Mouse (Mus musculus) heart, postnatal 0 days (tissue): ENCODE data around the gene Tcte1. TPM values are rescaled to one million over a fixed set of nuclear protein-coding genes. Genes with fewer than 3 reads are reported as not detected.

Experiments used
- ATAC-seq: fragments of 200-750 bp; cut with Nextera tagmentation; 2 replicates; pipeline ENCODE4 v1.8.0; 2017; ENCODE audit warnings: low read depth, moderate number of reproducible peaks, moderate library complexity; ENCODE audit not compliant: insufficient read depth
- DNase-seq: peaks from one replicate; pipeline ENCODE4 v3.0.0-alpha.2; 2016; ENCODE audit warnings: low spot score
- H3K27ac ChIP-seq: fragments of 300-500 bp; sonication (generic); 2 replicates; pipeline ENCODE4 v1.5.1; 2014; ENCODE audit warnings: low read depth, mild to moderate bottlenecking
- H3K27me3 ChIP-seq: fragments of 300-500 bp; sonication (generic); 2 replicates; pipeline ENCODE4 v1.6.1; 2014; ENCODE audit warnings: low read length, mixed read lengths; ENCODE audit not compliant: control insufficient read depth, insufficient read depth
- H3K36me3 ChIP-seq: fragments of 300-500 bp; sonication (generic); replicated peaks from 2 replicates; pipeline ENCODE4 v1.6.1; 2014; ENCODE audit warnings: low read length, mixed read lengths; ENCODE audit not compliant: control insufficient read depth, insufficient read depth
- H3K4me1 ChIP-seq: fragments of 300-500 bp; sonication (generic); 2 replicates; pipeline ENCODE4 v1.6.1; 2014; ENCODE audit warnings: antibody characterized with exemption; ENCODE audit not compliant: control insufficient read depth, insufficient read depth
- H3K4me2 ChIP-seq: fragments of 300-500 bp; sonication (generic); 2 replicates; pipeline ENCODE4 v1.6.1; 2014; ENCODE audit warnings: low read depth, mild to moderate bottlenecking, low read length, moderate library complexity
- H3K4me3 ChIP-seq: fragments of 300-500 bp; sonication (generic); 2 replicates; pipeline ENCODE4 v1.5.1; 2014; ENCODE audit warnings: low read depth, low read length
- H3K9ac ChIP-seq: fragments of 300-500 bp; sonication (generic); replicated peaks from 2 replicates; pipeline ENCODE4 v1.6.1; 2014; ENCODE audit warnings: low read depth, low read length, mixed read lengths
- H3K9me3 ChIP-seq: fragments of 300-500 bp; sonication (generic); replicated peaks from 2 replicates; pipeline ENCODE4 v1.6.1; 2016; ENCODE audit warnings: low read length; ENCODE audit not compliant: control insufficient read depth
- CTCF ChIP-seq: IDR thresholded peaks from 2 replicates; pipeline ENCODE4 v1.5.1; 2016; ENCODE audit warnings: antibody characterized with exemption, control low read depth, low read depth
- EP300 ChIP-seq: IDR thresholded peaks from 2 replicates; pipeline ENCODE4 v1.6.1; 2016; ENCODE audit warnings: antibody characterized with exemption, low read depth
- WGBS: fragments of 180-500 bp; shearing (Covaris S2); extraction: QIAGEN DNeasy Blood & Tissue Kit; methylation state at CpG from one replicate; pipeline ENCODE4 v1.1.7; 2014; 5-methylcytosine and 5-hydroxymethylcytosine counted together
- polyA plus RNA-seq: library from polyadenylated mRNA; unstranded; fragments of >200 nt; fragmentation: Nextera tagmentation; extraction: Ambion mirVana; gene quantifications from 2 replicates; pipeline ENCODE4 v1.2.1, GENCODE M21; 2015
- total RNA-seq: library from RNA; depleted of rRNA; stranded (reverse); fragments of >200 nt; gene quantifications from 2 replicates; pipeline ENCODE4 v1.2.3, GENCODE M21; 2014; ENCODE audit warnings: low replicate concordance

Gene Tcte1
- total and polyA plus RNA-seq, 2 experiments from 2014 or later, result not detected

GRCm38 (mm10) chr17:45490532-45491154, 32.6 kb upstream of the Tcte1 start:
- DNase-seq, result no peak
- Histone ChIP-seq H3K4me3 (no peak overlapping the region), H3K27ac (no peak overlapping the region), H3K9ac (no peak overlapping the region), H3K27me3 (no peaks in the 10 kb centered on the region), H3K36me3 (no peaks in the 10 kb centered on the region), H3K4me1 (no peaks in the 10 kb centered on the region), H3K4me2 (no peak overlapping the region), H3K9me3 (no peaks in the 10 kb centered on the region)
- TF ChIP-seq CTCF (no peak), EP300 (no peak)
- ATAC-seq, result no peak
- 58% methylated on average over 13 of the region's 13 CpGs for WGBS

GRCm38 (mm10) chr17:45495398-45495797, 27.8 kb upstream of the Tcte1 start:
- Histone ChIP-seq H3K4me3 (no peak overlapping the region), H3K4me1 (0 out of 2 replicates have a peak, but pooled peaks cover 7% of the 10 kb centered on the region), H3K27ac (no peak overlapping the region), H3K36me3 (no peaks in the 10 kb centered on the region), H3K9ac (no peak overlapping the region), H3K9me3 (no peaks in the 10 kb centered on the region), H3K27me3 (no peaks in the 10 kb centered on the region), H3K4me2 (no peak overlapping the region)
- no peak for TF ChIP-seq CTCF
- TF ChIP-seq EP300, result no peak
- no peak for DNase-seq
- 76% methylated on average over 11 of the region's 11 CpGs for WGBS
- ATAC-seq, result no peak

- Histone ChIP-seq H3K27ac (no peak overlapping the region), H3K9ac (no peak overlapping the region), H3K9me3 (no peaks in the 10 kb centered on the region), H3K27me3 (no peaks in the 10 kb centered on the region), H3K4me1 (peaks cover 18% of the 10 kb centered on the region; the same call in 1 of the 2 replicates), H3K36me3 (no peaks in the 10 kb centered on the region), H3K4me2 (no peak overlapping the region), H3K4me3 (no peak overlapping the region)
- TF ChIP-seq EP300 (no peak), CTCF (no peak)
- WGBS, result 47% methylated on average over 13 of the region's 13 CpGs
- DNase-seq (peak; percentile 35), ATAC-seq (peak; percentile 82)
Observed at GRCm38 (mm10) chr17:45498397-45498796, 24.8 kb upstream of the Tcte1 start.

GRCm38 (mm10) chr17:45499516-45499915, 23.7 kb upstream of the Tcte1 start:
- 57% methylated on average over 2 of the region's 2 CpGs for WGBS
- H3K36me3 ChIP-seq, result no peaks in the 10 kb centered on the region
- H3K4me1 ChIP-seq, result peaks cover 18% of the 10 kb centered on the region; the same call in 1 of the 2 replicates
- TF ChIP-seq CTCF, result no peak
- no peak for TF ChIP-seq EP300
- no peak overlapping the region for H3K27ac ChIP-seq
- no peak for DNase-seq
- no peak overlapping the region for H3K4me3 ChIP-seq
- H3K4me2 ChIP-seq, result no peak overlapping the region
- ATAC-seq, result no peak
- H3K27me3 ChIP-seq, result no peaks in the 10 kb centered on the region
- H3K9ac ChIP-seq, result no peak overlapping the region
- no peaks in the 10 kb centered on the region for H3K9me3 ChIP-seq

- peaks cover 18% of the 10 kb centered on the region; the same call in 1 of the 2 replicates for H3K4me1 ChIP-seq
- no peak for DNase-seq
- H3K27ac ChIP-seq, result no peak overlapping the region
- TF ChIP-seq CTCF (no peak), EP300 (no peak)
- H3K9me3 ChIP-seq, result no peaks in the 10 kb centered on the region
- no peaks in the 10 kb centered on the region for H3K27me3 ChIP-seq
- 36% methylated on average over 4 of the region's 4 CpGs for WGBS
- no peaks in the 10 kb centered on the region for H3K36me3 ChIP-seq
- H3K4me2 ChIP-seq, result no peak overlapping the region
- no peak overlapping the region for H3K4me3 ChIP-seq
- no peak overlapping the region for H3K9ac ChIP-seq
- ATAC-seq, result no peak
Observed at GRCm38 (mm10) chr17:45500981-45501380, 22.3 kb upstream of the Tcte1 start.

- Histone ChIP-seq H3K9ac (no peak overlapping the region), H3K36me3 (no peaks in the 10 kb centered on the region), H3K4me1 (peaks cover 21% of the 10 kb centered on the region), H3K27ac (no peak overlapping the region), H3K4me2 (no peak overlapping the region), H3K27me3 (no peaks in the 10 kb centered on the region), H3K9me3 (no peaks in the 10 kb centered on the region), H3K4me3 (no peak overlapping the region)
- ATAC-seq, result no peak
- 53% methylated on average over 4 of the region's 4 CpGs for WGBS
- TF ChIP-seq CTCF (no peak), EP300 (no peak)
- no peak for DNase-seq
Observed at GRCm38 (mm10) chr17:45502324-45502723, 20.9 kb upstream of the Tcte1 start.
